Mouse (Mus musculus): ENCODE measurements at regions not wholly inside any gene's neighbourhood (a gene's known extent, or its start where the extent isn't known, plus 50 kb on each side); places are given as distances from the start of the nearest gene placed in this dataset.

- no peak for DNase-seq (ENCODE audit: inconsistent age in 2 of 2, low spot score in 1 of 2)
Observed at GRCm38 (mm10) chr4:119018573-119018972, 57.2 kb downstream of the Lao1 start.

- no peak for DNase-seq (ENCODE audit: inconsistent age in 2 of 2, low spot score in 1 of 2)
Observed at GRCm38 (mm10) chr4:119019013-119019781, 57.8 kb downstream of the Lao1 start.

DNA sequence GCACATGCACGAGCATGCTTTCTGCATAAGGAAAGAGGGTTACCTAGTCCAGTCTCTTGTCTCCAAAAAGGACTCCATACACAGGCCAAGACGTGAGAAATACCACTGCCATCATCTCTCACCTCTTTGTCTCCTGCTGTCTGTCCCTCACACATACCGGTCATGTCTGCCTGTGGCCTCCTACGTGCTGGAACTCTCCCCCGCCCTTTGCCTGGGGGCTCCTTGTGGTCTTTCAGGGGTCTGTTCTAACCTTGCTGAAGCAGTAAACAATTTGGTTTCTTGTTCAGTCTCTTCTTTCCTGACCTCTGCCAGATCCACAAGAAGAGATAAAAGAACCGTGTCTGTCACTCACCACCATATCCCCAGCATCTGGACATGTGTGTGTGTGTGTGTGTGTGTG lies 61.0 kb downstream of the Lao1 start:
- no peak for DNase-seq (ENCODE audit: inconsistent age in 2 of 2, low spot score in 1 of 2)

DNA sequence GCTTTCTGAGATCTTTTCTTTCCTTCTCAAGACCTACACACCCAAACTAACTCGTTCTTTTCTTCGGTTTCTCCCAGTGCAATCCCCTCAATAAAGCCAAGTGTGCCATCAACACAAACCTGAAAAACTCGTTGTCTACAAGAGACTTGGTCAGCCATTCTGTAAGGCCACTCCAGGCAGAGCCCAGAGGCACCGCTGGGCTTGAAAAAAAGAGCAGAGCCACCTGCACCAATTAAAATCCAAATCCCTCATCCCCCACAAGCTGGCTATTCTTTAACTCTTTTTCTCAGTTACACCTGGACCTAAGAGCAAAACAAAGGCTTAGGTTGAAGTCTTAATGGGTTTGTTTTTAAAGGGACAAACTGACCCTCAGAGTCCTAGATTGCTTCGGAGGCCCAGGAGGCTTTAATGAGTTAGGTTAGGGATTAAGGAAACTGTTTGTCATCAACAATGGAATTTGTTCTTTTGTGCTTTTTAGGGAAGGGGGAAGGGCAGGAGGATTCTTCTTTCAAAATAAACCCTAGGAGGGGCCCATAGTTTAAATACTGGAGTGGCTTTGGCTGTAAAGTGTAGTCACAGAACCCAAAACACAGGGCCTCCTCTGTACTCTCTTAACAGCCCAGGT lies 65.0 kb downstream of the Lao1 start:
- no peak for DNase-seq (ENCODE audit: inconsistent age in 2 of 2, low spot score in 1 of 2)

DNA sequence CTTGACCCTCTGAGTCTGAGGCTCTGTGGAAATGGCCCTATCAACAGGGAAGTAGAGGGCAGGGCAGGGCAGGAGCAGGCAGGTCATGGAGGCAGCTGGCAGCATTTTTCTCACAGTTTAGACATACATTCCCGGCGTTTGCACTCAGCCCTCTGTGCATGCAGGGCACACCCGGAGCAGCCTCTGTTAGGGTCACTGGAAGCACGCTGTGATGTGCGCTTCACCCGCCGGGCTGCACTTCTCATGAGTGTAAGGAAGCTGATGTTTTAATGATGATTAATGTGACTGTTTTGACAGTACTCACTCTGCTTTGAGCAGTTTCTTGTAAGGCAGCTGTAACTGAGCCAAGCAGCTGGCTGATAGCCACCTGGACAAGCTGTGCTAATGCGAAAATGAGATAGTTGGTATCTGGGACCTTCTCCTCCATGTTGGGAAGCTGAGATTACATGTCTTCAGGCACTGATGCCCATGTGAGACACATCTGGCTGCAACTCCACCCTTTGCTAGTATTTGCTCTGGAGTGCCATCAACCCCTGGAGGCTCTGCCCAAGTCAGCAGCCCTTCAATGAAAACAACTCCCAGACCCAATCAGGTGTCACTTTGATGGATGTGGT lies 66.9 kb downstream of the Lao1 start:
- peak in 1 of 2 experiments; percentile 26 for DNase-seq (ENCODE audit: inconsistent age in 2 of 2, low spot score in 1 of 2)

DNA sequence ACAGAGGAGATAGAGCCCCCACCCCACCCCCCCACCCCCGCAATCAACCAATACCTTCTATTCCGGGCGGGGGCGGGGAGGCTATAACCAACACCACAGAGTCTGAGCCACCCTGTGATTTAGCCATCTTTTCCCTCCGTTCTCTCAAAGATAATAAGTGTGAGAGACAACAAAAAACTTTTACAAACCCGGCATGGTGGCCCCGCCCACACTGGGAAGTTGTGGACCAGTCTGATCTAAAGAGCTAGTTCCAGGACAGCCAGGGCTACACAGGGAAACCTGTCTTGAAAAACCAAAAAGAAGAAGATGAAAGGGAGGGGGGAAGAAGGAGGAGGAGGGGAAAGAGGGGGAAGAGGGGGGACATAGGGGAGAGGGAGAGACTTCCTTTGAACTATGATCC lies 67.7 kb downstream of the Lao1 start:
- DNase-seq (ENCODE audit: inconsistent age in 2 of 2, low spot score in 1 of 2): no peak

DNA sequence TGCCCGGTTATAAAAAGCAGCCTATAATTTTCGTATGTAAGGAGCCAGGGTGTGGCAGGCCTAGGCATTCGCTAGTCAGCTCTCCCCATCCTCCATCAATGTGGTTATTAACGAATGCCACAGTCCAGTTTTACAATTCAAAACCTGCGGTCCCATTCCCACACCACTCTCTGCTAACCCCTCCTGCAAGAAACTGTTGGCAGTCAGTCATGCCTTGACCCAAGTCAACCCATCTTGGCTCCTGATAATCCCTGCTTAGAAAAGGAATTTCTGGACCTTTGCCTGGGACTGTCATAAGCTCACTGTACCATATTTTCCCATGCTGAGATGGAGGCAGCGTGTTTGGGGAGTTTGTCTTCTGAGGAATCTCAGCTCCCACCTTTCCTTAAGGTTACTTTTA lies 68.4 kb downstream of the Lao1 start:
- no peak for DNase-seq (ENCODE audit: inconsistent age in 2 of 2, low spot score in 1 of 2)

GRCm38 (mm10) chr4:119030865-119031264 lies 69.5 kb downstream of the Lao1 start:
- no peak for DNase-seq (ENCODE audit: inconsistent age in 2 of 2, low spot score in 1 of 2)

- no peak for DNase-seq (ENCODE audit: inconsistent age in 2 of 2, low spot score in 1 of 2)
Observed at GRCm38 (mm10) chr4:119033006-119033405, 71.6 kb downstream of the Lao1 start.

- no peak for DNase-seq (ENCODE audit: inconsistent age in 2 of 2, low spot score in 1 of 2)
Observed at GRCm38 (mm10) chr4:119036582-119036981, 71.9 kb upstream of the Slc2a1 start.

DNA sequence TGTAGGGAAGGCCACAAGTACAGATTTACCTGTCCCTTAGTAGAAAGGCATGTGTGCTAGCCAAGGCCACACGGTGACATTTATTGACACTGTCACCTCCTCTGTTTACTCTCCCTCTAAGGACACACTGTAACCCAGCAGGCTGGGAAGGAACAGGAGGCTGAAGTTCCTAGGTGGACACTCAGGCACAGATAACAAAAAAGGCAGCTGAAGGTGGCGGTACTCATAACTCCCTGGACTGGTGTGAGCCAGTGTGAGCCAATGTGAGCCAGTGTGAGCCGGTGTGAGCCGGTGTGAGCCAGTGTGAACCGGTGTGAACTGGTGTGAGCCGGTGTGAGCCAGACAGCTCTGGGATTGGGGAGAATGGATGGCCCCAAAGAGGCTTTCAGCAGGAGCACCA lies 68.5 kb upstream of the Slc2a1 start:
- no peak for DNase-seq (ENCODE audit: inconsistent age in 2 of 2, low spot score in 1 of 2)

DNA sequence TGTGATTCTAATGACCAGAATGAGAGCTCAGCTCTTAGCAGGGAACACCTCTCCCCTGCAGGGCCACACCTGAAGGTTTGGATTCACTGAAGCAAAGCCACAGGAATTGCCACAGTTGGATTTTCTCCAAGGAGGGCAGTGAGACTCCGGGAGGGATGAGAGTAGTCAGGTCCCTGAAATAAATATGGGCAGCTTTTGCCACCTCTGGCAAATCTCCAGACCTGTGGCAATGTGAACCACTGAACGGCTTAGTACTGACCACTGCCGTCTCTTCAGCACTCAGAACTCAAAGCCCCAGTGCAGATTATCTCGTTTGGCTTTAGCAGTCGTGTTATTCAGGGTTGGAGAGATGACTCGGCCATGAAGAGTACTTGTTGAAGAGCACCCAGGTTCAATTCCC lies 66.9 kb upstream of the Slc2a1 start:
- DNase-seq (ENCODE audit: inconsistent age in 2 of 2, low spot score in 1 of 2): no peak

DNA sequence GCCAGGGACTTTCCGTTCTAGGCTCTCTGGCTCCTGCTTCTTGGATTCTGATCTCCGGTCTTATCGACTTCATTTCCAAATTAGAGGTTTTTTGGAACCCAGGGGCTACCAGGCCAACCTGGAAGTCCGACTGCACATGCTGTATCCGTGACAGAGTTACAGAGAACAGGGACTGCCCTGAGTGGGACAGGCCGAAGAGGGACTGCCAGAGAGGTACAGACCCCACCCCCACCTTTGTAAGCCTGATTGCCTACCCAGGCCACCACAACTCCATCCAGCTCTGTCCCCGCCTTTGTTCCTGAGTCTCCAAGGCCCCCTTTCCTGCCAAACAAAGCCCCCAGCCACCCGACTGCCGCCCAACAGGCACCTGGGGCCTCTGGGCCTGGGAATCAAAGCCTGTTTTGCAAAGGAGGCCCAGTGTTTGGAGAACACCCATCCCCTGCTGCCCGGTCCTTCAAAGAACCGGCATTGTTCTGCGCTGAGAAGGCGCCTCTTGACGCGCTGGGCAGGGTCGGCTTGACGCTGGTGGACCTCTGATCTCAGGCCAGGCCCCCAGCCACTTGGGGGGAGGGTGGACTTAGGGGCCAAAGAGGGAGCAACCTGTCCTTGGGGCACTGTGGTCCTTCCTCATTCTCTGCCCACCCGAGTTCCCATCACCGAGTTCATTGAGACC lies 64.4 kb upstream of the Slc2a1 start:
- no peak for DNase-seq (ENCODE audit: inconsistent age in 2 of 2, low spot score in 1 of 2)

DNA sequence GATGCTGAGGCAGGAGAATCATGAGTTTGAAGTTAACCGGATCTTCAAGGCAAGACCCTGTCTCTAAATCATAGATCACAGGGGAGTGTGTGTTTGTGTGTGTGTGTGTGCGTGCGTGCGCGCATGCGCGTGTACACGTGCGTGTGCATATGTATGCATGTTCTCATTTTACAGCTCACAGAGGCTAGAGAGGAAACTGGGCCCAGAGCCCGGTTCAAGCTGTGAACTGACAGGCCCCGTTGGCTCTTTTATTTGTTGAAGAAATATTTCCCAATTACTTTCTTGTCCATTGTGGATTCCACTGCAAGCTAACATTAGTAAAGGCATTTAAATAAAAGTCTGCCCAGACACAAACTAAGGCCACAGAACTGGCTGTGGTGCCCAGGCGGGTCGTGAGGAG lies 63.7 kb upstream of the Slc2a1 start:
- no peak for DNase-seq (ENCODE audit: inconsistent age in 2 of 2, low spot score in 1 of 2)

- no peak for DNase-seq (ENCODE audit: inconsistent age in 2 of 2, low spot score in 1 of 2)
Observed at GRCm38 (mm10) chr4:119050867-119051353, 57.6 kb upstream of the Slc2a1 start.

GRCm38 (mm10) chr4:119052537-119052936 lies 56.0 kb upstream of the Slc2a1 start:
- no peak for DNase-seq (ENCODE audit: inconsistent age in 2 of 2, low spot score in 1 of 2)

- DNase-seq (ENCODE audit: inconsistent age in 2 of 2, low spot score in 1 of 2): no peak
Observed at GRCm38 (mm10) chr4:119053241-119053640, 55.3 kb upstream of the Slc2a1 start.

DNA sequence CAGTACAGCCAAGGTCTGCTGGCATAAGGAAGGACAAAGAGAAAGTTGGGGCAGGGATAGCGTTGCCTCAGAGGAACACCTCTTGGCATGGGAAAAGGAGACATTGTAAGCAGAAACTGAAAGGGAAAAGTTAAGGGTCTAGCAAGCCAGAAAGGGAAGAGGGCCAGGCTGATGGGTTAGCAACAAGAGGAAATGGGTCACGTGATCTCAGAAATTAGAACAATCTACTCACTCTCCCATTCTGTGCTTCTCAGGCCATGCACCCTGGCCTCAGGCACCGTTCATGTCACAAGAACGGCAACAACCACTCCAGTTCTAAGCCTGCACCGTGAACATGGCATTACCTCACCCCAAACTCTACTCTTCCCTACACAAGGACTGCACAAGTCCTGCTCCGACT lies 54.8 kb upstream of the Slc2a1 start:
- DNase-seq (ENCODE audit: inconsistent age in 2 of 2, low spot score in 1 of 2): no peak

- no peak for DNase-seq (ENCODE audit: inconsistent age in 2 of 2, low spot score in 1 of 2)
Observed at GRCm38 (mm10) chr4:119054129-119054528, 54.4 kb upstream of the Slc2a1 start.

DNA sequence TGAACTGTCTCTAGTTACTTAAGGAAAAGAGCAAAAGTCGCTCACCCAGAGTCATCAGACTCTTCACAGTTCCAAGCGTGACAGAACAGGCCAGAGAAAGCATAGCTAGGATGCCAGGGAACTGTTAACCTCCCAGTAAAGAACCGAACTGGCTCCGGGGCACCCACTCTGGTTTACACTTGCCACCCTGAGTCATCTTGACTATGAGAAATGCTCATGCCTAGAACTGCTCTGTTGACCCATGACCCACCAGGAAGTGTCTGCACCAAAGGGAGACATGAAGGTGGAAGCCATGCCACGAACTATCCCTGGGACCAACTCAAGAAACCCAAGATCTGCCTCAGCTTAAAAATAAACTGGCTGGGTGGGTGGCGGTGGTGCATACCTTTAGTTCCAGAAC lies 51.3 kb upstream of the Slc2a1 start:
- no peak for DNase-seq (ENCODE audit: inconsistent age in 2 of 2, low spot score in 1 of 2)

DNA sequence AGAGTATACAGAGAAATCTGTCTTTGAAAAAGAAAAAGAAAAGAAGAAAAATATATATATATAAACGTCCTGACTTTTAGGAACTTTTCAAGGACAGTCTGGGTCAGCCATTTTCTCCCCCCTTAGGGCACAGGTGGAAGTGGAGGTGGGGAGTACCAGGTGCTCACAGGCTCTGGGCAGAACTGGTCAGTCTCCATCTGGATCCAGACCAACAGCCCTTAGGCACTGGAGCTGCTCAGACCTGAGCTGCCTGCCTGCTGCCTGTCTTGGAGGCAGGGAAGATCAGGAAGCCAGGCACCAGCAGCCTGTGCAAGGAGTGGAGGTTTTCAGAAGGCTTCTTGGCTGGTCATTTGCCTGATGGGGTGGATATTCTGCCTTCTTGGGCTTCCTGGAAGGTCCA lies 50.7 kb upstream of the Slc2a1 start:
- DNase-seq (ENCODE audit: inconsistent age in 2 of 2, low spot score in 1 of 2): no peak

All from adrenal gland, adult (tissue).